Mouse (Mus musculus) lung, adult 2 months (tissue): ENCODE data around the gene Anks1b.

Experiments used
- CTCF ChIP-seq: fragments of 200-500 bp; IDR thresholded peaks from 2 replicates; pipeline ENCODE4 v1.5.1; 2011; ENCODE audit warnings: mild to moderate bottlenecking, low read length, control low read depth; ENCODE audit not compliant: insufficient read depth
- POLR2A ChIP-seq: fragments of 200-500 bp; IDR thresholded peaks from 2 replicates; pipeline ENCODE4 v1.6.1; 2011; ENCODE audit warnings: low read depth, mild to moderate bottlenecking, control low read depth, low read length, borderline replicate concordance; ENCODE audit errors: extremely low read depth

GRCm38 (mm10) chr10:90408484-90408883 lies 535.2 kb downstream of the Anks1b start:
- TF ChIP-seq CTCF (no peak), POLR2A (no peak)
